Mouse (Mus musculus) embryo, embryonic 11 days (tissue): ENCODE measurements around the gene Cnnm2.
"Not testable (repeated sequence)": the region's sequence is repeated elsewhere in the genome, so short reads cannot be mapped to it uniquely, and the experiment has no call there.

ENCODE experiments used
- DNase-seq: peaks from one replicate; pipeline ENCODE4 v3.0.0-alpha.2; 2015

The Cnnm2 gene

DNA sequence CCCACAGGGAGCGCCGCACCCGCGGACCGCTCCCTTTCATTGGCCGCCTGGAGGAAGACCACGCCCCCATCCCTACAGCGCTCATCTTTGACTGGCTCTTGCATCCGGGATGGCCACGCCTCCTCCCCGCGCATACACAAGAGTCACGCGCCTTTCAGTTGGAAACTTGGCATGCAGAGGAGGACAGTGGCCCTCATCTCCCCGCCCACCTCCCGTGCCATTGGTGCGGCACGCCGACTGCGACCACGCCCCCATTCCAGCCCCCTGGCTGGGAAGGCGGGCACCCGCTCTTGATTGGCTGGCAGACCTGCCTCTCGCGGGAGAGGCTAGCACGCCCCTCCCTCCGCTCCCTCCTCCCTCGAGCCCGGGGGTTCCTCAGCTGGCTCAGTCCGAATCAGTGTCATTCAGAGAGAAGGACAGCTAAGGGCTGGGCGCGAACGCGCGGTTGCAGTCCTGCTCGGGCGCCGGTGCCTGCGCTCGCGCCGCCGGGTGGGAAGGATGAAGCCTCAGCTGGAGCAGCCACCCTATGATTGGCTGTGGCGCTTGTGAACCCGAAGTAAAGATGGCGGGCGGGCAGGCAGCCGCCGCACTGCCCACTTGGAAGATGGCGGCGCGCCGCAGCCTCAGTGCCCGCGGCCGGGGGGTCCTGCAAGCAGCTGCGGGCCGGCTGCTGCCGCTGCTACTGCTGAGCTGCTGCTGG, at the start of gene Cnnm2:
Gene Cnnm2, plus strand, starts transcription at position 350 of the 700 bp plus-strand sequence.
- DNase-seq = peak; percentile 100

DNA sequence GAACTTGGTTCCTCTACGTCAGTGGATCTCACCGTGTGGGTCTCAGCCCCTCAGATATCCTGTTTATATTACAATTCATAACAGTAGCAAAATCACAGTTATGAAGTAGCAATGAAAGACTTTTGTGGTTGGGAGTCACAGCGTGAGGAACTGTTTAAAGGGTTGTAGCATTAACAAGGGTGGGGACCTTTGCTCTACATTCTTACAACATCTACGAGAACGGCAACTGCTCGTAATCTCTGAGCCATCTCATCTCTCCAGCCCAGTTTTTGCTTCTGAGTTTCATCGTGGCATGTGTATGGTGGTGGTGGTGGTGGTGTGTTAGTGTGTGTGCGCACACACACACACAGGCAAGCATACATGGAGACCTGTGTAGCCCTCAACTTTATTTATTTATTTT, 47.2 kb upstream of the Cnnm2 start:
- no peak for DNase-seq

DNA sequence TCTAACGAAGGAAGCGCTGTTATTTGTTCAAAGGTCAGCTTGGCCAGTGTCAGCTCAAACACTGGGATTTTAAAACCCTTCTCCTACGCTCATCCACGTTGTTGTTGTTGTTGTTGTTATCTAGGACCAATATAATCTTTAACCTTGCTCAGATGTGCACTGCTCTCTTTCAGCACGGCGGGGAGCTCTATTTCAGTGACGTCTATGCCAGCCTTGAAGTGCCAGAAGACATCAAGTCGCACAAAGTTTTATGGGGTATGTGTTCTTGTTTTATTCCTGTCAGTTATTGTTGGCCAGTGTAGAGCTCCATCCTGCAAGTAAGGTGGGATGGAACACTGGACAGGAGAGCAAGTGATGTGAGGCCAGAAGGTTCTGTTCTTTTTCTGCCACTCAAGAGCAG, 46.4 kb upstream of the Cnnm2 start:
- DNase-seq = no peak

DNA sequence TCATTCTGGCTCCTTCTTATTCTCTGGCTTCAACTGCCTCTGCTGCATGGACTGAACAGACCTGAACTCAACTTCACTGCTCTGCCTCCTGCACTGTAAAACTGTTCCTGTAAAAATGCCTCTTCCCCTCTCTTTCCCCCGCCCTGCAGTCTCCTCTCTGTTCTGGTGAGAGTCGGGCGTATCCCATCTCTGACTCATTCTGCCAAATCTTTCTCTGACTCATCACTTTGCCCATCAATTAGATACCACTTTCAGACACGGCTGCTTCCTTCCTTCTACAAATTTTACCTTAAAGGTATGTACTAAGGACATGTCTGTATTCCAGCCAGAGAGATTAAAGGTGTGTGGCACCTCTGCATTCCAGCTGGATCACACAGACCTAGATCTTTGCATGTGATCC, 43.2 kb upstream of the Cnnm2 start:
- DNase-seq = no peak

DNA sequence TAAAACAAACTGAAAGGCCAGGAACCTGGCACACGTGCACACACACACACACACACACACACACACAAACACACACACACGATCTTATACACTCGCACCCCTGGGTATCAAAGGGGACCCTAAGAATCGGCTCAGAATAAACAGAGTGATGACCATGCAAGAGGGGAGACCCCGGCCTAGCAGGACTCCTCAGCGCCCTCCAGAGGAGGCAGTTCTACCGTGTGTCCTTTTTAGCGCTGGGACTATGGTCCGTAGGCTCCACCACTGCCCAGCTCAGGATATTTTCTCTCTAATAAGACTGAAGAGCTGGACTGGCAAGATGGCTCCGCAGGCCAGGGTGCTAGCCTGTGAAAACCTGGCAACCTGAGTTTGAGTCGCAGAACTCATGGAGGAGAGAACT, 37.0 kb upstream of the Cnnm2 start:
- DNase-seq = no peak

DNA sequence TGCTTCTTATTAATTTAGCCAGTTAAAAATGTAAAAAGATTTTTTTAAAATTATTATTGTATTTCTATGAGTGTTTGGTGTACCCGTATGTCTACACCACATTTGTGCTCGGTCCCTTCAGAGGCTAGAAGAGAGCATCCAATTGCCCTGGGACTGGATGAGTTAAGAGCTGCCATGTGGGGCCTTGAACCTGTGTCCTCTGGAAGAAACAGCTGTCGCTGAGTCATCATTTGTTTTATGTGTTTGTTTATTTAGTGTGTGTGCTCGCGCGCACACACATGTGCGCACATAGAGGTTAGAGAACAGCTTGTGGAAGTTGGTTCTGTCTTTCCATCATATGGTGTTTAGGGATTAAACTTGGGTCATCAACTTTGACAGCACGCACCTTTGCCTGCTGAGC, 35.3 kb upstream of the Cnnm2 start:
- no peak for DNase-seq

DNA sequence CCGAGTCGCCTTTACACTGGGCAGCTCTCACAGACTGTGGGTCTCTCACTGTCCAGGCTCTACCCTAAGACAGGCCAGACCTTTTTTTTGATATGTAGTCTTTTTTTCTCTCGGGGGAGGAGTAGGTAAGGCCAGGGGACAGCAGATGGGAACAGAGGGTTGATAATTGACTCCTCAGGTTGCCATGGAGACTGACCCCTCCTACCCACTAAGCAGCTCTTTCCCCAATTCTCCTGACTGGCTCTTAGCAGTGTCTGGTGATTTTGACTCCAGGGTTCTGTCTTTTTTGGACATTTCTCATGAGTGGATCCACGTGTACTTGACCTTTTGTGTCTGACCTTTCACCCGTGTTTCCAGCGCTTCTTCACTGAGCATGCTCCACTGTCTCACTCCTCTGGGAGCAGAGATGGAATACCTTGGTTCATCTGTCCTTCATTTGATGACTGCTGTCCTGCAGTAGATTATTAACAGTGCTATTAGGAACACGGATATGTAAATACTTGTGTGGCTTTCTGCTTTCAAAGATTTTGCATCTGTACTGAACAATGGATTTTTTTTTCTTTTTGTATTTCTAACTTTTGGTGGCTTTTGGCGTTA, 34.2 kb upstream of the Cnnm2 start:
- DNase-seq = peak; percentile 67

DNA sequence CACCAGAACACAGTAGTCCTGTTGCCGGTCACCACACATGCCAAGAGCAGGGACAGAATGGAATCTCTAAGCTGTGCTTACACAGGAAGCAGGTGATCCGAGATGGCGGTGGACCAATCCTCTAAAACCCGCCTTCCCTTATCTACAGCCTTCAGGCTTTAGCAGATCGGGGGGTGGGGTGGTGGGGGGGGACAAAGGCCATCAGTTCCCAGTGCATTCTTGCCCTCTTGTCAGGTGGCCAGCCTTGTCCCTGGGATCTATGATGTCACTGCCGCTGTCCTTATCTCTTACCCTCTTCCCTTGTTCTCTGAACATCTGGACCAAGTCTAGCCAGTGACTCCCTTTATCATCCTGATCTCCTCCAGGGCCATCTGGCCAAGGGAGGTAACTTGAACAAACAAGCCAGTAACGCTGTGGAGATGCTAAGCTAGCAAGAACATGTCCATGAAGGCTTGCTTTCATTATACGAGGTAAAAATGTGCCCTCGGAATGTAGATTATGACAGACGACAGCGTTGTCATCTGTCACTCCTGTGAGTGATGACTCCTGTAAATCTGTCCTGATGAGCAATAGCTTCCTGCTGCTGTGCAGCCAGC, 33.4 kb upstream of the Cnnm2 start:
- peak; percentile 18 for DNase-seq

DNA sequence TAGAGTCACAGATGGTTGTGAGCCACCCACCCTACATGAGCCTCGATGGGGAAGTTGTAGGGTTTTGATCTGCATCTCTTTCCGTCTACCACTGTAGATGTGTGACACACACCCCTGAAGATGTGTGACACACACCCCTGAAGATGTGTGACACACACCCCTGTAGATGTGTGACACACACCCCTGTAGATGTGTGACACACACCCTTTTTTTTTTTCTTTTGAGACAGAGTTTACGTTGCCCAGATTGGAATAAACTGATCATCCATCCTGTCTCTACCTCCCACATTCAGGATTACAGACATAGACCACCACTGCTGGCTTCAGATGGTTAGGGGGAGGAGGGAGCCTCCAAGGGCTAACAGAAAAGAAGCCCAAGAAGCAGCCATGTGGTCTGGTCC, 32.5 kb upstream of the Cnnm2 start:
- no peak for DNase-seq

DNA sequence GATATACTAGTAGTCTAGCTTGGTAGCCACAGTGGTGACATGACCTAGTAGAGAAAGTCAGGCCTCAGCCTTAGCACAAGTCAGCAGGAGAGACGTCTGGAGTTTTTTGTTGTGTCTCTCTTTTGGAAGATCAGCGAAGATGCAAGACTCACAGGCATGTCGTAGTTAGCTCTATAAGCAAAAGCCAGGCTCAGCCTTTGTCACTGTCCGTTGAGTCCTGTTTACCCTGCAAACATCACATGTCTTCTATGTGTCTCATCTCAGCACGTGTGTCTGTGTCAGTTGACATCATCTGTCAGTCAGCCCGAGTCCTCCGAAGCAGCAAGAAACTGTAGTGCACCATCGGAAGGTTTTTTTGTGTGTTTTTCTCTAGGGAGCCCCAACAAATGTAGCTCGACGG, 30.0 kb upstream of the Cnnm2 start:
- DNase-seq = no peak

DNA sequence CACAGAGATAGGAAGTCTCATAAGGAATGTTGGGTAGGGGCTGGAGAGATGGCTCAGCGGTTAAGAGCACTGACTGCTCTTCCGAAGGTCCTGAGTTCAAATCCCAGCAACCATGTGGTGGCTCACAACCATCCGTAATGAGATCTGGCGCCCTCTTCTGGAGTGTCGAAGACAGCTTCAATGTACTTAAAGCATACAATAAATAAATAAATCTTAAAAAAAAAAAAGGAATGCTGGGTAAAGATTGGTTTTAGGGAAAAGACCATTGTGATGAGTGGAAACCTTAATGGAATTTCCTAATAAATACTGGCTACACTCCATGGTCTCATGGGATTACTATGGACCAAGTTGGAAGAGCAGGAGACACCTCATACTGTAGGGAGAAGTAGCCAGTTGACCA, 28.7 kb upstream of the Cnnm2 start:
- DNase-seq = not testable (repeated sequence)

DNA sequence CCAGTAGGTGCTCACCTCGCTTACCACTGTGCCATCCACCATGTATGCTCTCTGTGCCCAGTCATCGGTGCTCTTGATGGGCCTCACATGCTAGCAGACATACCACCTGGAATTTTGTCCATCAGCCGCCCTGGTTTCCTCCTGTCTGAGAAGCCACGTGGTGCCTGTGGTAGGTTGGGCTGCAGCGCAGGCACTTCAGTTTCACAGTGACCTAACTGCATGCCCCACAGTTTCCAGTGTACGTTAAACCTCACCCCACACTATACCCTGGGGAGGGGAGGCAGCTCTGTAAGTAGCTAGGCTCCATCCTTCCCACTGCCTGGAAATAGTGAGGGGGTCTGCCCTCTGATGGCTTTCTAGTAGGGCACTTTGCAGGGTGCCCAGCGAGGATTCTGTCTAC, 27.8 kb upstream of the Cnnm2 start:
- DNase-seq = no peak

DNA sequence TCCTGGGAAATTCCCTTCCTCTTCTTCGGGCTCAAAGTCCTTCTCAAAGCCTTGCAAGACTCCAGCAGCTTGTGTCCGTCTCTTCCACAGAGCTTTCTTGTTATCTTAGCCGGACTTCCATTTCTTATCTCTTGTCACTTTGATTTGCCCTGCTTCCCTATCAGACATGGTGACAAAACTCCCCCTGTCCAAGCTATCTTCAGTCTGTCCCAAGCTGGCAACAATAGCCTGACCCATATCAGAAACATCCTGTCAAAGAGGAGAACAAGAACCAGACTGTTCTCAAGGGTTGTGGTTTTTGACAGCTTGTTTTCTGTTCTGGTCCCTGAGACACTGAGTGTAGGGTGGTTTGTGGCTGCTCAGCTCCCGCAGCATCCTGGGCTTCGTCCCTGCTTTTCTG, 26.2 kb upstream of the Cnnm2 start:
- no peak for DNase-seq

DNA sequence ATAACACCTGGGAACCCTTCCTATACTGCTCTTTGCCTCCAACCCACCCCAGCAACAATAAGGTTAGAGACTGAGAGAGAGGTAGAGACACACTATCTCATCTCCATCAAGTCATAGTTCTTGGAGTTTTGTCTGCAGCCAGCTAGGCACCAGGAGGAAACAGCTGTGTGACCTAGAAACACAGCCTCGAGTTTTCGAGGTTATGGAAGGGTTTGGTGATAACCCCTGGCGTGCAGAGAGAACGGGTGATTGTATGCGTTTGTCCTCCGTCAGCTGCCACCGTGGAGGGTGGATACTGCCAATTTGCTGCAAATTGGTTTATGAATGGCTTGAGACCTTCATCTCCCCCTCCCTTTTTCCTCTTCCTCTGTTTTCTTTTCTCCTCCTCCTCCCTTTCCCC, 24.3 kb upstream of the Cnnm2 start:
- DNase-seq = no peak

DNA sequence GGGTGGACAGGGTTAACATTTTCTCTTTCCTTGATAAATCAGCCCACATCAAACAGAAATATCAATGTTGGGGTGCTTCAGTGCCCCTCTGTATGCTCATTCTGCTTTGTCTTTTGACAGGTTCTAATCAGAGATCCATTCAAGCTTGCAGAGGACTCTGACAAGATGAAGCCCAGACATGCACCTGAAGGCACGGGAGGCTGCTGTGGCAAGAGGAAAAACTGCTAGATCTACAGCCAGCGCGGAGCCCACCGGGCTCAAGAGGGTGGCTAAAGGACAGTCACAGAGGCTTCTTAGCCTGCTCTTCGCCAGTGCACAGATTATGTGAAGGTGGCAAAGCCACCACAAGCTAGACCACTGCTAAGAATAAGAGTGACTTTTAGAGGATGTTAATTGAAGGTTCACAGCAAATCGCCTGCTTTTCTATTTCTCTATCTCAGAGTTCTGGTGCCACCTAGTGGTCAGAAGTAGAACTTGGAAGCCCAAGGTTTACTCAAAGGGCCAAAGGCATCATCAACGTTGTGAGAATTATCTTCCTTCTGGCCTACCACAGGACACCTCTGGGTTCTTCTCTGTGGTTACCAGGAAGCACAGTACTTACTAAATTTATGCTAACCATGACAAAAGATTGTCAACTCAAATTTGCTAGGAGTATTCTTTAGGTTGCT, 20.9 kb upstream of the Cnnm2 start:
- DNase-seq = peak; percentile 83

DNA sequence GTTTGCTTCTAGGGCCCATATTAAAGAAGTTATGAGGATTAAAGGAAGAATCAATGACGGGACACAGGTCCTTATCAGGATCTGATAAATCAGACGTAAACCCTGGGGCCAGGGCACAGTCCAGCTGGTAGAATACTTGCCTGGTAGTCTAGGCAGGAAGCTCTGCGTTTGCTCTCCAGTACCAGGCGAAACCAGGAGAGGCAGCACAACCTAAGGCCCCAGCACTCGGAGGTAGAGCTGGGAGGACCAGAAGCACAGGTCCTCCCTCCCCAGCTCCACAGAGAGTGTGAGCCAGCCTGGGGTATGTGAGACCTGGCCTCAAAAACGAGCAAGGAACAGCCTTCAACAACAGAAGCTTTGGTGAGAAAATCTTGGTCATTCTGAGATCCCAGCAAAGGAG, 19.8 kb upstream of the Cnnm2 start:
- DNase-seq = peak; percentile 12

DNA sequence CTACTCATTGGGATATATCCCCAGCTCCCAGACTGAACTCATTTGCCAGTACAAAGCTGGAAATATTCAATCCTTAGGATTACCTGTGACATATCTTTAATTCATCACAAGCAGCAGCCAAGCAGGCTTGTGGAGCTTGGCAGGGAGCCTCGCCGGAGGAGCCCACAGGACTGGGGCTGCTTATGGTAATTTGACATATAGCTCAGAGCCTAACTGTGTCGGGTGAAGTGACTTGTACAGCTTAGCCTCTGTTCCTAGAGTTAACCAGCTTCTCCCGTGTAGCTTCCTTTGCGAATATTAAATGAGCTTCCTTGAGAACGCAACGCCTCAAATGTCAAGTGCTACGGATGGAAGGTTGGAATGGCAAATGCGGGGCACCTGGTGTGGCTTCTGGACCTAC, 16.7 kb upstream of the Cnnm2 start:
- DNase-seq = no peak

DNA sequence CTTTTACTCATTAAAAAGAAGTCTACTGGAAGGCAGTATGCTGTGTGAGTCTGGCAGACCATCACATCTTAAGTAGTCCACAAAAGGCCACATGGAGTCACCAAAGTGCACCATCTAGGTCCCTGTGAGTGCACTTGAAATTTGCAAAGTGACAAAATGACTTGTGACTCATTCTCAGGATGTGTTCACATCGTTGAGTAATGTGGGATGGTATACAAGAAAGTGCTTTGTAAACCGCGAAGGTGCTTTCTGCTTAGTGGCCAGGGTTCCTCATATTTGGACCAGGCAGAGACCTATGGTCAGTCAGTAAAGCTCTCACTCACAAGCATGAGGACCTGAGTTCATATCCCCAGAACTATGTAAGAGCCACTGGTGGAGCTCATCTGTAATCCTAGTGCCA, 13.6 kb upstream of the Cnnm2 start:
- no peak for DNase-seq

DNA sequence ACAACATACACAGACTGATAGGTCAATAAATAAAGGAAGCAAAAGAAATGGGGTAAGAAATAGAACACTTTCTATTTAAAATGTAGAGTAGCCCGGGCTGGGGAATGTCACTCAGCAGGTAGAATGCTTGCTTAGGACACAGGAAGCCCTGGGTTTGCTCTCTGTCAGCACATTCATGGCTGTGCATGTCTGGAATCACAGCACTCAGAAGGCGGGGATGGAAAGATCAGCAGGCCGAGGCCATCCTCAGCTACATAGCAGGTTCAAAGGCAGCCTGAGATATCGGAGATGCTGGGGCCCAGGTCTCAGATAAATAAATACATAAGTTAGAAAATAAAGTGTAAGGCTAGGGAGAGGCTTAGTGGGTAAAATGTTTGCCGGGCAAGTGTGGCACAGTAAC, 9.2 kb upstream of the Cnnm2 start:
- DNase-seq = no peak

DNA sequence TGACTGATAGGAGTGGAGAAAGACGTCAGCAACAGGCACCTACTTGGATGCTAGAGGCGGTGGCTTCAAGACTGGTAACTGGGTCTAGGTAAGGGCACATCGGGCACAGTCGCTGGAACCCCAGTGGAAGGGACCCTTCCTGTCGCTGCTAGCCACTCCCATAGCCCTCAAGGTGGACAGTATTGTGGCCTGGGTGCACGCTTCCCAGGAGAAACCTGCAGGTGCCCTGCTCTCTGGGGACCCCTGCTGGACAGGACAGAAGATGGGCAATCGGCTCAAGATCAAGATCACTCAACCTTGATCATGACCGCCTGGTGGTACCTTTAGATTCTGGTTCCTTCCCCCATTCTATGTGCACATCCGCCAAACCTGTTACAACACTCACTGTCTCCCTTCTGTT, 6.3 kb upstream of the Cnnm2 start:
- no peak for DNase-seq

DNA sequence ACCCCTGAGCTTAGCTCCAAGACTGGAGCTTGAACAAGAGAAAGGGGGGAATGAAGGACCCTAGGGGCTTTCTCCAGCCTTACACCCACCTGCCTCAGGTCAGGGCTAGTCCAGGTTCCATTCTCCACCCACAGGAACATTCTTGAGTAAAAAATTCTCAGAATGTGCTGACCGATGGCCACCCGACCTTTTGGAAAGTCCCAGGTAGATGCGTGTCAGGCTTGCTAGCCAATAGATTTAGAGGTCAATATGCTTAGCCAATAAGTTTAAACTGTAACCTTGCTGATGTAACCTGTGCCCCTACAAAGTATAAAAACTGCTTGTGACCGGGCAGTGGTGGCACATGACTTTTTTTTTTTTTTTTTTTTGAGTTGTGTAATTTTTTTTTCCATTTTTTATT, 5.2 kb upstream of the Cnnm2 start:
- DNase-seq = no peak

DNA sequence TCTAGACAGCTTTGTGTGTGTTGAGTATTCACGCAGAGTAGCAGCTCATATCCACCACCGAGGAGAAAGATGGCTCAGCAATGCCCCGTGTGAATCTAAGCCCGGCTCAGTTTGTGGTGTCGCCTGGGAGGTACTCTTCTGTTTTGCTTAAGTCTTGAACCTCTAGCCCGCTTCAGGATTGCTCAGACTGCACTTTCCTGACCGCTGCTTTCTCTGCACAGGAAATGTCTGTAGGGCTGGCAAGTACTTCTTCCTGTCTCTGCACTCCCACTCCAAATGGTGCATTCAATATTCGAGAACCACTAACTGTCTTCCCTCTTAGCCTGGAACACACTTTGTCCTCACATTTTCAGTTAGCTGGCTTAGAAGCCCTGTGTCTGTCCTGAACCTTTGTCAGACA, 2.3 kb upstream of the Cnnm2 start:
- DNase-seq = no peak

DNA sequence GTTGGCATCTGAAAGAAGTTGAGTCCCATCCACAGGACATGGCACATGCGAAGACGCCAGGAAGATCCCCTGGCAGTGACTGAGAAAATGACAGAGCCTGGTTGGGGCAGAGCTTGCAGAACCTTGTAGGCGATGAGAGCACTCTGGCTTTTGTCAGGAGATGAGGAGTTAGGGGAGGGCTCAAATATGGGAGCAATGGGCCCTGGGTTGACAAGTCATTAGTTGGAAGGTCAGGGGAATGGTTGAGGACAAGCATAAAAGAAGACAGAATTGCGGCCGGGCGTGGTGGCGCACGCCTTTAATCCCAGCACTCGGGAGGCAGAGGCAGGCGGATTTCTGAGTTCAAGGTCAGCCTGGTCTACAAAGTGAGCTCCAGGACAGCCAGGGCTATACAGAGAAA, 1.5 kb upstream of the Cnnm2 start:
- DNase-seq = not testable (repeated sequence)
